Mouse (Mus musculus): ENCODE measurements around the gene Zfp933. TPM values are rescaled to one million over a fixed set of nuclear protein-coding genes. Genes with fewer than 3 reads are reported as not detected.
"Not testable (repeated sequence)": the region's sequence is repeated elsewhere in the genome, so short reads cannot be mapped to it uniquely, and the experiment has no call there.

Zfp933 gene
- 5.5 and 6.2 TPM in 2 replicates for polyA plus RNA-seq (2012; rRNA removed)

DNA sequence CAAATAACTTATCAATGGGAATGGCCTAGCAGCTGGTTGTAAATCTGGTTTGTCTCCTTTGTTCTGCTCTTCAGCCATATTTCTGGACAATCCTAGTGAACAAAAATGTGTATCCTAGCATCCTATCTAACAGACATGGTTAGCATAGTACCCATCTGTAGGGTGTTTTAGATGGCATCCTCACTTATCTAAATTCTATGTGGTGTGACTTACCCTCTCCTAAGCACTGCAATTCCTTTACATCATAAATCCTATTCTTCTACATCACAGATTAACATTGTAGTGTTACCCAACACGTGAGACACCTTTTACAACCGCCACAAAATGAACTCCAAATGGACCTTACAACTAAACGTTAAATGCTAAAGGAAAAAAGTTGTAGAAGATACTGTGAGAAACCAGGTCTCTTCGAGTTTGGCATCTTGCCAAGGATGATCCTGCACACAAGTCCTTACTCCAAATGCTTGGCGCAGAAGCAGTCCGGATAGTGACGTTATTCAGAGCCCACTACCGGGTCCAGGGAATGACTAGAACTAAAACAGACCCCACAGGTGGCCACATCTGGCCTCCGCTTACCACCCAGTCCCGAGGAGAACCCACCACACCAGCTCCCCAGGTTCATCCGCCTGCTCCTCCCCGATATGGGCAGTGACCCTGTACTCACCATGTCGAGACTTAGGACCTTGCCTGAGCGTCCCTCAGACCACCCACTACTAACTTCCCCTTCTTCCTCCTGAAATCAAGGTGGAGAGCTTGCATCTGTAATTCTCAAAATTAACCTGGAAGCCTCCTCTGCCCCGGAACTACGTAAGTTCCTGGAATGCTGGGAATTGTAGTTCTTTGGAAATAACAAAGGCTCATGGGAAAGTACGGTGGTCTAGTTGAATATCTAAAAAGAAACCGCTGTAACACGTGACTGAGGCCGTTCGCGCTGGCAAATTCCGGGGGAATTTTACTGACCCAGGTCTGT, at the start of gene Zfp933:
TSS of gene Zfp933 (minus strand) at position 753 of the 970 bp plus-strand sequence.
- DNase-seq (ENCODE audit: low spot score), result no peak

DNA sequence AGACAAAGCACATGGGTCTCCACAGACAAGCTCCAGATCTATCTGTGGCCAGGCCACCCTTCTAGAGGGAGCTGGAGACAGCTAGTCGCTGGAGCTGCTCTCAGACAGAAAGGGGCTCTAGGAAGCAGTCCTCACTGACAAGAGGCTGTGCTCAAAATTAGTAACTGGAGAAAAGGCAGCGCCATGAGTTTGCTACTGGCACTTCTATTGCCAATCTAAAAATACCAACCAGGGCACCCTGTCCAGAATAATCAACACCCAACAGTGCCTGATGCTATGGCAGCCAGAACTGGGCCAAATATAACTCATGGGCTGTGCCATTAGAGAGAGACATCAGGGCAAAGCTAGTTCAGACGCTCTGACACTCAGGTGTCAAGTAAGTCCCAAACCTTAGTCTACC, 49.2 kb upstream of the Zfp933 start:
- no peak for DNase-seq (ENCODE audit: low spot score)

DNA sequence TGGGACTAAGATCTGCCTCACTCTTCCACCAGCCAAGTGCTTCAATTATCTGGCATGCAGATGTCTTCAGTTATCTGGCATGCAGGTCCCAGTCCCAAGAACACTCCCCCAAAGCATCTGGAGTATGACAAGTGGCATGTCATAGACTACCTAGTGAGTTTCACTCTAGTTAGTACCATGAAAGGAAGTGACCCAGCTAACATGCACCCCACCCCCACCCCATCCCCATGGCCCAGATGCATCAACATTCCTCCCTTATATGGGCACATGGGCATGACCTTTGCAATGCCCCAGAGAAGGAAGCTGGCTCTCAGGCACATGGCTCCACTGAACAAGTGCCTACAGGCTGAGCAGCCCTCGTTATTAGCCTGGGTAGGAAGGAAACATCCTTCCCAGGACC, 48.2 kb upstream of the Zfp933 start:
- no peak for DNase-seq (ENCODE audit: low spot score)

DNA sequence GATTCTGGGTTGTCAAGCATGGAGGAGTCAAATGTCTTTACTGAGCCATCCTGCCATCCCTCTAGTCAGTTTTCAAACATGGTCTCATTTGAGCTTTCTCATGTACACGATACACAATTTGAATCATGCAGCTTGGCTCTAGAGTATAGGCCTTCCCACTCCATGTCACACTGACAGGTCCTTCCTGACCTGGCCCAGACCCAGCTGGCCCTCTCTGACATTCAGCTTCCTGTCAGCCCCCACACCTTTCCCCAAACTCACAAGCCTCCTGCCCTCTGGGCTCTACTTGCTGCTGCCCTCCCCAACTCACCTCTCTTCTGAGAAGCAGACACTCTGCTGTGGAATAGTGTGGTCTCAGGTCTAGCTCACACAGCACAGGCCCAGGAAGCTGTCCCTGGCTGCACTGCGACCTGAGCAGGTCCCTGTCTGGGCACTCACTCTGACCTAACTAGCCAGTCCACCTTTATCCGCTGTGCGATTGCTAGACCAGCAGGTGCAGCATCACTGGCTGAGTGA, 47.7 kb upstream of the Zfp933 start:
- DNase-seq (ENCODE audit: low spot score), result no peak

DNA sequence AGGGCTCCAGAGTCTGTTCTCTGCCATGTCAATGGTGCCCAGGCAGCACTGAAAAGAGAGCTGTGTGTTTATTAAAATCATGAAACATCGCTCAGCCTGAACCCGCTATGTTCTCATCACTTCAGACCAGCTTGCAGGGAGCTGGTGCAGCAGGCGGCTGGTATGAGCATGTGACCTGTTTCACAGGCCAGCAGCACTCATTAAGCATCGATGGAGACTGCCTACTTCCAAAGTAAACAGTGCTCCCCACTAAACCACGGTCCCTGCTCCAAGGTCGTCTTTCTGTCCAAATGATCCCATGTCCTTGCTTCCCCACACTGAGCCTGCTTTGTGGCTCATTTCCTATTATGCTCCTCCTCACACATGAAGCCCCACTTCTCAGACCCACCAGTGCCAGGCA, 42.2 kb upstream of the Zfp933 start:
- no peak for DNase-seq (ENCODE audit: low spot score)

DNA sequence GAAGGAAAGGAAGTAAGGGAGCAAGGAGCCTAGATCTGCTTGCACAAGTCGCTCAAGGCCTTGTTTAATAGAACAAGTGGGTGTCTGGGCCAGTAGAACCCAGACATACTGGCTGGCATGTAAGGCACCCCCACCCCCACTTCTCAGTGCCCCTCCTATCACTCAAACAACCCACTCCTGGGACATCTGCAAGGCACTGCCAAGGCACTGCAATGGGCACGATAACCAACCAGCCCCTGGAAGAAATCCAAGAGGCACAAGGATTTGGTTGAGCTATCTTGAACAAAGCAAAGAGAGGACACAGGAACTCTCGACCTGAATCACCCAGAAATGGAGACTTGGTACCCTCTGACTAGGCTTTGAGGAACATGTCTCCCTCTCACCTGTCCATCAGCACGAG, 40.1 kb upstream of the Zfp933 start:
- no peak for DNase-seq (ENCODE audit: low spot score)

DNA sequence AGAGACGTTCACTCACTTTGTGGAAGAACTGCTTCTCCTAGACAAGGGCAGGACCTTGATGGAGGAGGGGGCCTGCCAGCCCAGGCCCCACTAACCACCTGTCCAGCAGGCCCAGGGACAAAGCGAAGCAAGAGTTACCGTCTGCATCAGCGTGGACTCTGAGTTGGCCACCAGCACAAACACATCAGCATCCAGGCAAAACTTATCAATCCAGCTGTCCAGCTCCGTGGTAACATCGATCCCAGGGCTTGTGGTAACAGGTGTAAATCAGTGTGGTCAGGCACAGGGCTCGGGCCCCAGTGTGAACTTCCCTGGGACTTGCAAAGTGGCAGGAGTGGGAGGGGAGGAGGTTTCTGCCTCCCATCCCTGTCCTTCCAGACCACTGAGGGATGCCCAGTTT, 39.1 kb upstream of the Zfp933 start:
- DNase-seq (ENCODE audit: low spot score), result no peak

DNA sequence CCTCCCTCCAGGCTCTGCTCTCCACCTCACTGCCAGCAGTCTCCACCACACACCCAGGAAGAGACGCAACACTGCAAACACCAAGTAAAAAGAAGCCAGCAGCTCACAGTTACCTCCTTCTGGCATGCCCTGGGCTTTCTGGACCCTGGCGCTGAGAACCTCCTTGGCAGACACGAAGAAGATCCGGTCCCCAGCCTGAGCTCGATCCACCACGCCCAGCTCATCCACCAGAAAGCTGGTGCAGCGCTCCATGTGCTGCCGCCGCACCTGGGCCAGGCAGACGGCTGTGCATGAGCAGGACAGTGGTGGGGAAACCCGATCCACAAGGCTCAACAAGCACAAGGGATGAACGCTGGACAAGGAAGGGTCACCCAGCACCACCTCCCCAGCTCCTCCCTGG, 38.0 kb upstream of the Zfp933 start:
- no peak for DNase-seq (ENCODE audit: low spot score)

DNA sequence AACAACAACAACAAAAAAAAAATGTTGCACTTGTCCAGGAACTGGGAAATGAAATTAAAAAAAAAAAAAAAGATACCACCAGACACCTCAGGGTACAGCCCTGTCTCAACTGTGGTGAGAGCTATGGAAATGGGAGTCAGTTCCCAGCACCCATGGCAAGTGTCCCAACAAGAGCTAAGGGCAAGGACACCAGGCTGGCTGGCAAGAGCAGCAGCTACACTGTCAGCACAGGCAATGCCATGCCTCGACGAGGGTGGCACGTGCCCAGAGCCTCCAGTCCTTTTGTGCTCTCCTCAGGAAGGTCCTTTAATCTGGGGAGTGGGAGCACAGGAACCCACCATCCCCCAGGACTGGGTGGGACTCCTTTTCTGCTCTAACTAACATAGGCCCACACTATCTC, 36.0 kb upstream of the Zfp933 start:
- DNase-seq (ENCODE audit: low spot score), result no peak

DNA sequence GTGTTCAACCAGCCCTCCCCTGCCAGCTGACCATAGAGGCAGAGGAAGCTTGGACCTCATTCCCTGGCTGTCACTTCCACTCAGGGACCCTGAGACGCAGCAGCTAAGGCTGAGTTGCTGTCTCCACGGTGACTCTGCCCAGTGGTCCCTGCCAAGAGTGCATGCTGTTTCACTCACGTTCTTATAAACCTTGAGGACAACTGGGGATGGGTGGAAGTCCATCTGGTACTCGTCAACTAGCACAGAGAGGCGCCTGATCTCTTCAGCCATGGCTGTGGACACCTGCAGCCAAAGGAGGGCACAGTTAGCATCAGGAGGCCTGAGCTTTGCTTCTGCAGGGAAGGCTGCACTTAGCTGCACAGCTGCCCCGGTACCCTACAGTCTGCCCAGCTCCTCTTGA, 34.9 kb upstream of the Zfp933 start:
- no peak for DNase-seq (ENCODE audit: low spot score)

DNA sequence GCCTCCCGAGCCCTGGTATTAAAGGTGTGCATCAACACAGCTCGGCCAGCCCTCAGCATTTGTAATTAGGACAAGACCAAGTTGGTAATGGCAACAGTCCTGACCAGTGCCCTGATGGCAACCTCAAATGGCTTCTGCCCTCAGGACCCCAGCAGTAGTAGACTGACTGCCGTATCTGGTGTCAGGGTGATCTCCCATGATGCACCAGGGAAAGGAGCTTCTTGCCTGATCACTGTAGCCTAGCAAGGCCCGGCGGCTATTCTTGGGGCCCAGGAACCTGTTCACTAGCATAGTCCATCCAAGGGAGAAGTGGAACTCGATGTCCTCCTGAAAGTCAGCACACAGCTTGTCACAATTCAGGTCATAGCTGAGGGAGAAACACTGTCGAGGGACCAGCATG, 33.6 kb upstream of the Zfp933 start:
- DNase-seq (ENCODE audit: low spot score), result no peak

DNA sequence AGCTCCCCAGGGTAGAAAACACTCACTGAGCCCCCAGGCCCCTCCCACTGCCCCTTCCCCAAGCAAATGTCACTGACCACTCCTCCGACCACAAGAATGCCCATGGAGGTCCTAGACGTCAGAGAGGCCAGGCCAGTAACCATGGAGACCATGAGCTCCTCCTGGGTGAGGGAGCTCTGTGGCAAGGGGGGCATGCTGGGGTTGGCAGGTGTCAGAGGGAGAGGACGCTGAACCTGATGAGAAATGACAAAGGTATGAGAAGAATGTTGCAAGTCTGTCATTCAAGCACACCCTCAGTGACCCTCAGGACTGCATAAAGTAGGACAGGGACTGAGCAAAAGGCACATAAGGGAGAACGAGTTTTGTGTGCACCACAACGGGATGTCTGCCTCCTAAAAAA, 31.7 kb upstream of the Zfp933 start:
- no peak for DNase-seq (ENCODE audit: low spot score)

DNA sequence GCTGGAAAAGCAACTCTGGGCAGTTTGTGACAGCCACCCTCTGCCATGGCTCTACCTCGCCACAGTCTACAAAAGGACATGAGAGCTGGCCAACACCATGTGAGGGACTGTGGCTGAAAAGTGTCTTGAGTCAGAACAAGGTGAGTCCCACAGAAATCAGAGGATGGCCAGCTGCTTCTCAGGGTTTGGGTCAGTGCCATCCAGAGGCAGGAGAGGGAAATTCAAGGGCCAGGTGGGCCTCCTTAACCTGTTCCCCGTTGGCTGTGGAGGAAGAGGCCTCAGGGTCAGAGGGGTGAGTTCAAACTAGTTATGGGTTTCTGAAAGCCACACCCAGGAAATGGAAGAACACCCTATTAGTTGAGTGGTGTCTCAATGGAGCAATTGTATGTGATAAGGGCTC, 31.3 kb upstream of the Zfp933 start:
- no peak for DNase-seq (ENCODE audit: low spot score)

DNA sequence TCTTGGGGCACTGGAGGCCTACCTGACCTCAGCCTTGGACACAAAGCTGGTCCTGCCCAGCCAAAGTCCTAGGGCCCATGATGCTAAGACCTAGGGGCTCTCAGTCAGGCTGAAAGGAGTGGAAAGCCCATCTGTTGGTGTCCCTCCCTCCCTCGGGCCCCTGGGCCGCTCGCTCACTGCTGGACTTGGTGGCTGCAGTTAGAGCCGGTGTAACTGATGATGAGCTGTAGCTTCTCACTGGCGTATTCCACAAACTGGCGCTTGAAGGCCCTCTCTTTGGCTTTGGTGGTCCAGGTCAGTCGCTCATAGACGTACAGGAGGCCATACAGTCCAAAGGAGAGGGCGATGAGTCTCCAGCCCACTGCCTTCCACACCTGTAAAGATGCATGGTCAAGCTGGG, 30.4 kb upstream of the Zfp933 start:
- DNase-seq (ENCODE audit: low spot score), result no peak

DNA sequence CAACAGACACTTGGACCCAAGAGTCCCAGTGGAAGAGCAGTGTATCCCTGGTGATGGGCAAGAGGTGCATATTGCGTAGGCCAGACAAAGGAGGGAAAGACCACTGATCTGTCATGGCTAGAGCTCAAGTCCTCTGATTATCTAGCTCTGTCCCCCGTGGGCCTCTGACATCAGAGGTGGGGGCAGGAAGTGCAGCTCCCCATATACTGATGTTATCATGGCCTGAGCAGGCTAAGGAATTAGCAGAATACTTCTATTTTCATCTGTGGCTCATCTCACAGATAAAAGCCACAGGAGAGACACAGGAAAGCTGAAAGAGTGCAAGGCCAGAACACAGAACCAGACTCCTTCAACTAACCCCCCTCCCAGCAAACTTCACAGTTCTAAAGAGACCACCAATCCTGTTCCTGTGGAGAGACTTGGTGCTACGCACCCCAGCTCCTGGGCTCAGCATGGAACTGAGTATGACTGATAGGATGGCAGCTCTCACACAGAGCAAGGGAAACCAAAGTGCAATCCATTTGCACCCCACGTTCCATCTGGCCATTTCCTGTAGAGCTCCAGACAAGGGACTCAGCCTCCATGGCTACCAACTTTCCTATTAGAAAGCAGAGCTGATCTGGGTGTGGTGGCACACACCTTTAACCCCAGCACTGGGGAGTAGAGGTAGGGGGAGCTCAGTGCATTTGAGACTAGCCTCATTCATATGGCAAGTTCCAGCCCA, 27.8 kb upstream of the Zfp933 start:
- DNase-seq (ENCODE audit: low spot score), result no peak

DNA sequence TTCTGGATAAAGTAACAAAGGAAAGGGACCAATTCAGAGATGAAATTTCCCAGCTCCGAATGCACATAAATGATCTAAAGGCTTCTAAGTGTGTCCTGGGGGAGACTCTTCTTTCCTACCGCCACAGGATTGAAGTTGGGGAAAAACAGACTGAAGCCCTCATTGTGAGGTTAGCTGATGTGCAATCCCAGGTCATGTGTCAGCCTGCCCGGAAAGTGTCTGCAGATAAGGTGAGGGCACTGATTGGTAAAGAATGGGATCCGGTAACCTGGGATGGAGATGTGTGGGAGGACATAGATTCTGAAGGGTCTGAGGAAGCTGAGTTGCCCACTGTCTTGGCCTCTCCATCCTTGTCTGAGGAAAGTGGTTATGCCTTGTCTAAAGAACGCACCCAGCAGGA, 21.1 kb upstream of the Zfp933 start:
- DNase-seq (ENCODE audit: low spot score), result no peak

DNA sequence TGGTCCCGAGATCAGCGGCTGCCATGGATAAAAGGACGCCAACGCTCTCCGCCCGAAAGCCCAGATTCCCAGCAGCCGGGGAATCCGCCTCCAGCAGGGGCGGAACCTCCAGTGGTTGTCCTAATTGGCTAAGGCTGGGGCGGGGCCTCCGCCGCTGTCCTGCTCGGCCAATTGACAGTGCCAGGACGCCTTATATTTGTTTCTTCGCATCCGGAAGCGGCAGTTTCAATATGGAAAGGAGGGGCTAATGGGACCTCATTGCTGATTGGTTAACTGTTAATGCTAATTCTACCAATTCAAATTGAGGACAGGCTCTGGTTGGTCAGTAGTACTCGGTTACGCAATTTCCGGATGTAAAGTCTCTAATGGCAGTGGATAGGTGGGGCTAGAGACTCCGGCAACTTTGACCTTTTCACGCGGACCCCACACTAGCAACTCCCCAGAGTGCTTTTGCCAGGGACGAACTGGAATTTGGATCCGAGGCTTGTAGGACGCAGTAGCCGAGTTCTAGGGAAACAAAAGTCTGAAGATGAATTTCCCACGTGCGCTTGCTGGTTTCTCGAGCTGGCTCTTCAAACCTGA, 20.4 kb upstream of the Zfp933 start, which contains the start of the genes Miip and Fv1:
TSS of gene Miip (minus strand) at position 367 of the 582 bp plus-strand sequence.
TSS of gene Fv1 (plus strand) at position 530 of the 582 bp plus-strand sequence.
- peak; percentile 76 for DNase-seq (ENCODE audit: low spot score)

DNA sequence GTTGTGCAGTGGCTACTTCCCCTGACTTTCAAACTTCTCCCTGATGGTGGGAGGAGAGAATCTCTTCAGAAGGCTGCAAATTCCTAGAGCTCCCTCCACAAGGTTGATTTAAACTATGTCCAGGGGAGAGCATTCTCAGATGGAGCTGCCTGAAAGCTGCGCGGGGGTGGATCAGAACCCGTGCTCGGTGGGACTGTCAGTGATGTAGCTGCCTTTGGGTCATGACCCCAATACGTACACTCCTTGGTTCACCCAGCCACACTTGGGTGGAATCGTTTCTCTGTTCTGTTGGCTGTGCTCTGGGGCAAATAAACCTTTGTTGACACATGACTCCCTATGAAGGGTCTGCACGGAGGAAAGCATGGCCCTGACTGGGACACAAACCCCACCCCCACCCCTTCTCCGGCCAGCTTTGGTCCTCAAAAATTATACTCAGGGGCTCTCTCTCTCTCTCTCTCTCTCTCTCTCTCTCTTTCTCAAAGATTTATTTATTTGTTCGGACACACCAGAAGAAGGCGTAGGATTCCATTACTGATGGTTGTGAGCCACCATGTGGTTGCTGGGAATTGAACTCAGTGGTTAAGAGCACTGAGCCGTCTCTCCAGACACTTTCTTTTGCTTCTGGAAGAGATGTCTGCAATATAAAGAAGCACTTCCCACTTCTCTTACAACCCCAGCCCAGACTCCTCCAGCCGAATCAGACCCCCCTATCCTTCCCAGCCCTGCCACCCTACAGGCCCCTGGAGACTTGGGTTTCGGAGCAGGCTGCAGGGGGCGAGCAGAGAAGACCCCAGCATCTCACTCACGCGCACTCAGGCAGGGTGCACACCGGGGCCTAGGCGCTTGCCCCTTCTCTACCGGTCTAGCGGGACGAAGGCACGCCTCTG, 19.6 kb upstream of the Zfp933 start:
- no peak for DNase-seq (ENCODE audit: low spot score)

DNA sequence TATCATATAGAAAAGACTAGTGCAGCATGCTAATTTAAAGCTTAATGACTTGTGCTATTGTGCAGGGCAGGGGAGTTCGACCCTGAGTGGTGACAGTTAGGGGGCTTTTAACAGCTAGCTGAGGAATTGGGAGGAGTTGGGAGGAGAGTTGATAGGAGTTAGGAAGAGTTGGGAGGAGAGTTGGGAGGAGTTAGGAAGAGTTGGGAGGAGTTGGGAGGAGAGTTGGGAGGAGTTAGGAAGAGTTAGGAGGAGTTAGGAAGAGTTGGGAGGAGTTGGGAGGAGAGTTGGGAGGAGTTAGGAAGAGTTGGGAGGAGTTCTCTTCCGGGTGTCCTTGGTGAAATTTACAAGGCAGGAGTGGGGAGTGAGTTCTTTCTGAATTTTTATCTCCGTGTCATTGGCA, 18.6 kb upstream of the Zfp933 start:
- DNase-seq (ENCODE audit: low spot score), result not testable (repeated sequence)

DNA sequence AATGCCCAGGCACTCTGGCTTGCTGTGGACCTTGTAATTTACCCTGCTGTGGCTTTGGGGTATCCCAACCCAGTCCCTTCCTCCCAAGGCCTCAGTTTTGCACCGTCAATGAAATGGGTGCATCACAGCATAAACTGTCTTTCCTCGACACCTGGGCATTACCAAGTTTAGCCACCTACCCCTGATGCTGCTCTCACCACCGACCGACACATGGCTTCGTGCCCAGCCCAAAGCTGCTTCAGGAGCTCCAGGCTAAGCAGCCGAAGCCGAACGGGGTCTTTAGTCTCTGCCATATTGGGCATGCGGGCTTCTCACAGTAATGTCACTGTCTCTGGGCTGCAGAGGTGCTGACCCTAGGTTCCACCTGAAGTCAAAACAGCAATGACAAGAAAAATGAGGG, 17.9 kb upstream of the Zfp933 start:
- no peak for DNase-seq (ENCODE audit: low spot score)

DNA sequence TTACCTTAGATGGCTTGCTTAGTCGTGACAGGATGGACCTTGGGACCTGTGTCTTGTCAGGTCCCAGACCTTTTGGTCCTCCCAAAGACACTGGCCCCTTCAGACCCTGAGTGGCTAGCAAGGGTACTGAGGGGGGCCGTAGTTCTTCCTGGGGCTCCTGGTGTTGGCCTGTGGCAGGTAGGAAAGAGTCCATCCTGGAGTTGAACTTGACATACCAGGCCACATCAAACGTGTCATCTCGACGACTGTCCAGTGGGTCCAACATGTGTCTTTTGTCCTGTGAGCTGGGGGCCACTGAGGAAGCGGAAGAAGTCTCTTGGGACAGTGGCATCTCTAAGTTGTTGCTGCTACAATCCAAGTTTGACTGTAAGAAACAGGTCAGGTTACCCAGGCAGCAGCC, 17.5 kb upstream of the Zfp933 start:
- no peak for DNase-seq (ENCODE audit: low spot score)

Data from urinary bladder, adult 2 months (tissue).